Mouse (Mus musculus): ENCODE results near the gene Ttc21b.

DNA sequence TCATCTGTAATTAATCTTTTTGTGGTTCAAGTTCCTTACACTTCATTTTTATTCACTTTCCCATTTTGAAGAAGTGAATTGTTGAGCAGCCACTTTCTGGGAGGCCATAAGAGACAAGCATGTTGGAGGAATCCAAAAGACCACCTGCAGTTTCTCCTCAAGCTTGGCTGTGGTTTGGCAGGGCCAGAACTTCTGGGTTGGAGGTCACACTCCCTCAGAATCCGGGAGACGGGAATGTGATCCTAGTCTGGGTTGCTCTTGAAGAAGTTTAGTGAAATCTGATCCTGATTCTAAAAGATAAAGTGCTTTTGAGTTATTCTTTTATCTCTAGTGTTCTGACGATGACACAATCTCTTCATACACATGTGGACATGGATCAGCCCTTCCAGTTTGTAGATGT lies 105.9 kb downstream of the Ttc21b start:
- TF ChIP-seq CTCF (IDR thresholded peaks at IDR 0.05; ENCODE audit: insufficient read depth, low read depth, low read length) = no peak
- no peak for TF ChIP-seq POLR2A (IDR thresholded peaks at IDR 0.05; ENCODE audit: insufficient read depth, low read depth, low read length)

Measured in olfactory bulb, adult 2 months (tissue).